Mouse (Mus musculus) mesoderm, embryonic 11.5 days (tissue): ENCODE results near the gene Efcab14.

ENCODE experiments used
- DNase-seq: peaks from one replicate; pipeline ENCODE4 v3.0.0-alpha.2; 2012; ENCODE audit warnings: low read depth, low spot score

Efcab14 gene

DNA sequence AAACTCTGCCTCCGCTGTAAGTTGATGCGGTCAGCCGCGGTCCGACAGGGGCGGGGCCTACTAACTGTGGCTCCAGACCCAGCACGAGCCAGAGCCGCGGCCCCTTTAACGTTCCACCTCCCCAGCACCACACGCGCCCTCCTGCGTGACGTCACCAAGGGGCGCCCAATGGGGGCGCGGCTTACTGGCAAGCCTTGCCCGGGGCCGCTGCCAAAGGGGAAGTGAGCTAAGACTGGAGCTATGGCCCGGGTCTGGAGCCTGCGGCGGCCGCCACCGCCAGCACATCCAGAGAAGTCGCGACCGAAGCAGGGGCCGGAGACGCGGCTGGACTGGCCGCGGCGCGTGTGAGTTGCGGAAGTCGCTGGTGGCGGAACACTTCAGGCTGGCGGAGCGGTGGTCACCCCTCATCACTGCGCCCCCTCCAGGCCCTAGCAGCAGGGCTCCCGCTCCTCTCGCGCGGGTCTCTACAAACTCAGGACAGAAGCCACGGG is at the start of gene Efcab14:
Gene Efcab14, plus strand, starts transcription at position 194 of the 491 bp plus-strand sequence.
- peak; percentile 99 for DNase-seq

DNA sequence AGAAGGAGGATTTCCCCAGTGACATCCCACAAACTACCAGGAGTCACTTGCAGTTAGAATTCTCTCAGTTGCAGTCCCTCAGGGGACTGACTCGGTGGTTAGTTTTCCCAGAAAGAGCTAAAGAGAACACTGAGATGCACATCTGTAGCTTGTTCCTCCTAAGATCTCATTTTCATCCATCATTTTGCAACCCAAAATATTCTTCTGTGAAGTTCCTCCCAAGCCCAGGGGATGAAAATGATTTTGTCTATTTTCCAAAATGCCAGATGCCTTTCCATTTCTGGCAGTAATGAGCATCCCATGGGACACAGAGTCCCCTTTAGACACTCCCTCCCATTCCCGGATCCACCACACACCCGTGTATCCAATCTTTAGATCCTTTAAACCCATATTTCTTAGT is 36.1 kb upstream of the Efcab14 start:
- no peak for DNase-seq

DNA sequence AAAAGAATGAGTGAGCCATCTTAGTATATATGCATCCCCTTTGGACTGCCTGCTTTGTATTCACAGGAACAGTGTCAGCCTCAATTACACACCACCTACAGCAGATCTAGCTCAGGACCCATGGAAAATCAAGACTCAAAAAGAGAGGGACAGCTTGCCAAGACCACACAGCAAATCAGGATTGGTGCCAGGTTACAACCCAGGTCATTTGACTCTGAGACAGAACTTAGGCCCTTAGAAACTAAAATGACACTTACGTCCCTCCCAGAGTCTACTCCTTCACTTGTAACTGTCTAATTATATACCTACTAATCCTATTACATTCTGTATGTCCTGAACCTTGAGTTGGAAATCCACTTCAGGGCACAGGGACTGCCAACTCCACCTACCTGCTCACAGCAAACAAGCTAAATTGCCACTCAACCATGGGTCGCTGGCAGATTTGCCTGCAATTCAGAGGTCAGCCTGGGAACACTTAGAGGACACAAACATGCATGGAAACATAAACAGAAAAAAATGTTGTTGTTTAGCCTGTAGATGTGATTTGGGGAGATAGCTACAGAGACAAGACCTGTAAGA is 33.5 kb upstream of the Efcab14 start:
- DNase-seq: no peak

DNA sequence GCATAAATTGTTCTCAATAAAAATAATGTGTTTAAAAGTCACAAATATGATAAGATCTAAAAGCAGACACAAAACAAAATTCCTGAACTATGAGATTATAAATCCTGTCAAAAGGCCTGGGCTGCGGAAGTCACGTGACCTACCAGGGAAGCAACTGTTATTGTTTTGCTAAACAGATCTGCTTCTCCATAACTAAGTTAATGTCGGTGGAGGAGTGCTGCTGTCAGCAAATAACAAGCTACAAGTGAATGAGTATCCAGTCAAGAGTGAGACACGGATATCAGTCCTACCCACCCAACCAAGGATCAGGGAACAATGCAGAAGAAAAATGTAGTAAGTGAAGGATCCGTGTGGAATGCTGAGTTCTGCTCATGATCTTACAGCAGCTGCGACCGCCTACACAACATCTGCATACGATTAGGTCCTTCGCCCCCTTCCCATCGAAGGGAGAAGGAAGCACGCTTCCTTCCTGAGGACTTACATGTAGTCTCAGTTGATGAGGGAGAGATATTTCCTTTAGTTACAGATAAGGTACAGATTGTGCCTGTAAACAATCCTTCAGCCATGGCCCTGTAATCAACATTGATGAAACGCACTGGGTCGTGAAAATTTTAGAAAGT is 28.5 kb upstream of the Efcab14 start:
- no peak for DNase-seq

- peak; percentile 81 for DNase-seq
Observed at GRCm38 (mm10) chr4:115709792-115710418, 27.6 kb upstream of the Efcab14 start.

- DNase-seq: peak; percentile 84
Observed at GRCm38 (mm10) chr4:115728721-115729120, 8.8 kb upstream of the Efcab14 start.

DNA sequence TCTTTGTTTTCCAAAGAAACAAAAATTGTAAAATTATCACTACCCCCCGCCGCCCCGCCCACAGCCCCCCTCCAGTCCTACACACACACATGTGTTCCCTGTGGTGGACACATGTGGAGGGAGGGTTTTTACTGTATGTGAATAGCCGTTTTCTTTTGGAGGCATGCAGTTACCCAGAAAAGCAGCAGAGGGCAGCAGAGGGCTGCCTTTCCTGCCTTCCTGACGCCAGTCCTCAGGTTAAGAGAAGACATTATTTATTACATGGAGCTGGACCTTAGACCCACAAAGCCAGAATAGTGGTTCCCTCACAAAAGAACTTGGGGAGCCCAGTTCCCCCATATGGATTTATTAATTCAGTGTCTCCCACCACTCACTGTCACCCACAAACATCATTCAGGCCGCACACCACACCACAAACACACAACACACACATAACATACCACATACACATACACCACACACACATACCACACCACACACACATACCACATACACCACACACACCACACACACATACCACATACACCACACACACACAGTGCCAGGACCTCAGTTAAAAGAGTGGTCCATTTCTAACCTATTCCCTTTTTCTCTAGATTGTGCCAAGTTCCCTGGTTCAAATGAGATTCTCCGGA is 5.8 kb upstream of the Efcab14 start:
- DNase-seq: peak; percentile 84

DNA sequence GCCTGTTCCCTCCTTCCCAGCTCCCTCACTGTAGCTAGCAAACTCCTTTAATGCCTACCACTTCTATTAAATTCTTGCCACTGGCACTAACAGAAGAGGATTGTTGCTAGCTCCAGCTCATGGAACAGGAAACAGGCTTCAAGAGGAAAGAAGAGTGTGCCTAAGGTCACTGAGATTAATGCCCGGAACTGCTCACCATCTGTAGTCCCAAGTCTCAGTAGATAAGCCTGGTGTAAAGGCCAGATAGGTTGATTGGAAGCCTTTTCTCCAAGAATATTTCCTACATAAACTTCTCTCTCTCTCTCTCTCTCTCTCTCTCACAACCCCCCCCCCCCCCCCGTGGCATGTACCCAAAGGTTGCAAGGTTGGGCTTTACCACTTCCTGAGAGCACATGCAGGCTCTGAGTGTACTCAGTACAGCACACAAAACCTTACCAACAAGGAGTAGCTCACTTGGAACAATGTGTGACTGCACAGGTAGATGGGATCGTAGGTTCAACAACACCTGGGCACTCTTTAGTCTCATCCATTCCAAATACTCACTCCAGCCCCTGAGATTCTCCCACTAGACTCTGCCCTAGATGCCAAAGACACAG is 5.2 kb upstream of the Efcab14 start:
- no peak for DNase-seq

- DNase-seq: no peak
Observed at GRCm38 (mm10) chr4:115733746-115734145, 3.8 kb upstream of the Efcab14 start.

DNA sequence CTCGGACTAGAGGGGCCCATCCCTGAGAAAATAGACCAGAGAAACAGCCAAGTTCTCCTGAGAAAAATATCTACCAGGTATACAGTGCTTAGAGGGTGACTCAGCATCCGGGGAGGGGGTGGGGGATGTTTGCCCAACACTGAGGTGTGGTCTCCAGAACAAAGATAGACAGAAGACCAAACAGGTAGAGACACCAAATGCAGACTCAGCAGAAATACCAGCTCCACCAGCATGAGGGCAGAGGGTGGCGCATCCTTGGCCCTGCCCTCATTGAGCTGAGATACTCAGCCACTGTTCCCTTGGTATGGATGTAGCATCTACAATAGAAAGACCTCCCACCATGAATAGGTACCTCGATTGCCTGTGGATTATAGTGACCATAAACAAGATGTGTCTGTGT is 2.7 kb upstream of the Efcab14 start:
- no peak for DNase-seq

DNA sequence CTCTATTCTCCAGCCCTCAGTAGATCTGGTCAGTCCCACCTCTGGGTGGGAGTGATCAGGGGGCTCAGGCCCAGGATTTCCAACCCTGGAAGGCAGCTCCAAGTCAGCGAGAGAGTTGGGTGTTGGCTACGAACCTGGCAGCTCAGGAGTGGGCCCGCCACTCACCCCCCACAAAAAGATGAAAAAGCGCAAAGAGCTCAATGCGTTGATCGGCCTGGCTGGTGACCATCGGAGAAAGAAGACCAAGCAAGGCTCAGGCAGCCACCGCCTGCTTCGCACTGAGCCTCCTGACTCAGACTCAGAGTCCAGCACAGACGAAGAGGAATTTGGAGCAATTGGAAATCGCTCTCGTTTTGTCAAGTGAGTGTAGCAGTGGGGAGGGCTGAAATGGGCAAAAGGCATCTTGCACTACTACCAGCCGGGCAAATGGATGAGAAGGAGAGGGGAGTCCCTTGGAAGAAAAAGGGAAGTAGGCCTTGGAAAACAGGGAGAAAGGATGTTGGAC is 989 bp downstream of the Efcab14 start:
- DNase-seq: no peak

- DNase-seq: no peak
Observed at GRCm38 (mm10) chr4:115742658-115743057, 5.1 kb downstream of the Efcab14 start.

GRCm38 (mm10) chr4:115743096-115743495 is 5.6 kb downstream of the Efcab14 start:
- no peak for DNase-seq

DNA sequence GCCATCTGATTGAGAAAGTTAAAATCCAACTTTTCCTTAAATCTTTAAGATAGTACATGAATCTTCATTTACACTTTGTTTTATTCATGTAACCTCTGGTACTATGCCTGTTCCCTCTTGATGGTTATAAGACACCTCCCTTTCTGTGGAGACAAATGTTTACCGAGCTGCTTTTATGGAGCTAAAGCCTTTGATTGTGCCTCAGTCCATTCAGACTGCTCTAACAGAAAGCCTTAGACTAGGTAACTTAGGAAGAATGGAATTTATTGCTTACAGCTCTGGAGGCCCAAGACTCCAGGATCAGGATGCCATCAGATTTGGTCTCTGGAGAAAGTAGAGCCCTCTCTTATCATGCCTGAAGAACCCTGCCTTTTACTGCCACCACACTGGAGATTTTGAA is 10.6 kb downstream of the Efcab14 start:
- no peak for DNase-seq

GRCm38 (mm10) chr4:115749336-115749735 is 11.8 kb downstream of the Efcab14 start:
- no peak for DNase-seq

GRCm38 (mm10) chr4:115754101-115754500 is 16.6 kb downstream of the Efcab14 start:
- no peak for DNase-seq

GRCm38 (mm10) chr4:115754851-115755250 is 17.3 kb downstream of the Efcab14 start:
- DNase-seq: no peak

- DNase-seq: no peak
Observed at GRCm38 (mm10) chr4:115761206-115761605, 23.7 kb downstream of the Efcab14 start.

GRCm38 (mm10) chr4:115764581-115764980 is 27.0 kb downstream of the Efcab14 start:
- DNase-seq: no peak

GRCm38 (mm10) chr4:115767647-115768467 is 30.3 kb downstream of the Efcab14 start:
- peak; percentile 20 for DNase-seq

DNA sequence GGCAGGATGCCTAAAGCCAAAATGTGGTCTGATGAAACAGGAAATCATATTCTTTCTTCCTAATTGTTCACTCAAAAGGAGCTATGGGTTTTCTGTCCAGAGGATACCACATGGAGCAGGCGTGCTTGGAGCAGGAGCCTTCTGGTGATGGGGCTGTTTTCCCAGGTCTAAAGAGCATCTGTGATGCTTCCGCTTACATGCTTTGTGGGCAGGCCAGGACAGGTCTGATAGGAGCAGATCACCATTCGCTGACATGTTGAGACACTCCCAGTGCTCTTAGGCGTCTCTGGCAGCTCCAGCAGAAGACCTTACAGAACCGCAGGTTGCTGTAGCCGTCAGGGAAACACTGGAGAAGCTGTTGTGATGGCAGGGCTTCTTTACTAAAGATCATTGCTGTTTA is 37.5 kb downstream of the Efcab14 start:
- DNase-seq: no peak
